Mouse (Mus musculus): Measurements from ENCODE around the gene Impg1. TPM values are rescaled to one million over a fixed set of nuclear protein-coding genes. Genes with fewer than 3 reads are reported as not detected.

Impg1 gene
- polyA plus RNA-seq (2014; fragmentation: Nextera tagmentation; extraction: Ambion mirVana): not detected in 2 replicates

GRCm38 (mm10) chr9:80465381-80465780 lies at the start of gene Impg1:
TSS of gene Impg1 (minus strand) at chr9:80465481.
- Histone ChIP-seq H3K36me3 (ENCODE audit: control insufficient read depth, insufficient read depth, low read length) (no peaks in the 10 kb centered on the region), H3K4me1 (ENCODE audit: control insufficient read depth, insufficient read depth, low read length) (no peaks in the 10 kb centered on the region), H3K4me2 (ENCODE audit: low read depth, low read length) (no peak within 1 kb of the TSS), H3K9ac (replicated peaks; ENCODE audit: low read depth, low read length) (no peak within 1 kb of the TSS), H3K27ac (ENCODE audit: low read depth, low read length) (no peak within 1 kb of the TSS), H3K9me3 (ENCODE audit: control insufficient read depth, low read length) (no peaks in the 10 kb centered on the region), H3K4me3 (ENCODE audit: low read depth, low read length) (no peak within 1 kb of the TSS), H3K27me3 (ENCODE audit: control insufficient read depth, insufficient read depth, low read length) (no peaks in the 10 kb centered on the region)
- ATAC-seq (ENCODE audit: low read depth): no peak
- 48% methylated on average over 6 of the region's 6 CpGs for WGBS

- no peak overlapping the region for H3K4me2 ChIP-seq (ENCODE audit: low read depth, low read length)
- H3K27ac ChIP-seq (ENCODE audit: low read depth, low read length): no peak overlapping the region
- H3K9ac ChIP-seq (replicated peaks; ENCODE audit: low read depth, low read length): no peak overlapping the region
- H3K9me3 ChIP-seq (ENCODE audit: control insufficient read depth, low read length): no peaks in the 10 kb centered on the region
- 92% methylated on average over 7 of the region's 7 CpGs for WGBS
- H3K36me3 ChIP-seq (ENCODE audit: control insufficient read depth, insufficient read depth, low read length): no peaks in the 10 kb centered on the region
- H3K4me3 ChIP-seq (ENCODE audit: low read depth, low read length): no peak overlapping the region
- no peaks in the 10 kb centered on the region for H3K27me3 ChIP-seq (ENCODE audit: control insufficient read depth, insufficient read depth, low read length)
- no peaks in the 10 kb centered on the region for H3K4me1 ChIP-seq (ENCODE audit: control insufficient read depth, insufficient read depth, low read length)
- ATAC-seq (ENCODE audit: low read depth): no peak
These were observed 44.3 kb upstream of the Impg1 start for GRCm38 (mm10) chr9:80509464-80510153.

GRCm38 (mm10) chr9:80504496-80505012 lies 39.3 kb upstream of the Impg1 start:
- Histone ChIP-seq H3K4me2 (ENCODE audit: low read depth, low read length) (no peak overlapping the region), H3K9ac (replicated peaks; ENCODE audit: low read depth, low read length) (no peak overlapping the region), H3K36me3 (ENCODE audit: control insufficient read depth, insufficient read depth, low read length) (no peaks in the 10 kb centered on the region), H3K4me1 (ENCODE audit: control insufficient read depth, insufficient read depth, low read length) (no peaks in the 10 kb centered on the region), H3K4me3 (ENCODE audit: low read depth, low read length) (no peak overlapping the region), H3K27me3 (ENCODE audit: control insufficient read depth, insufficient read depth, low read length) (no peaks in the 10 kb centered on the region), H3K9me3 (ENCODE audit: control insufficient read depth, low read length) (no peaks in the 10 kb centered on the region), H3K27ac (ENCODE audit: low read depth, low read length) (no peak overlapping the region)
- WGBS: 58% methylated on average over 2 of the region's 2 CpGs
- ATAC-seq (ENCODE audit: low read depth): no peak

- no peaks in the 10 kb centered on the region for H3K36me3 ChIP-seq (ENCODE audit: control insufficient read depth, insufficient read depth, low read length)
- no peak overlapping the region for H3K4me2 ChIP-seq (ENCODE audit: low read depth, low read length)
- H3K27me3 ChIP-seq (ENCODE audit: control insufficient read depth, insufficient read depth, low read length): no peaks in the 10 kb centered on the region
- H3K4me3 ChIP-seq (ENCODE audit: low read depth, low read length): no peak overlapping the region
- no peaks in the 10 kb centered on the region for H3K9me3 ChIP-seq (ENCODE audit: control insufficient read depth, low read length)
- no peak overlapping the region for H3K27ac ChIP-seq (ENCODE audit: low read depth, low read length)
- H3K4me1 ChIP-seq (ENCODE audit: control insufficient read depth, insufficient read depth, low read length): no peaks in the 10 kb centered on the region
- no peak for ATAC-seq (ENCODE audit: low read depth)
- 72% methylated on average over 4 of the region's 4 CpGs for WGBS
- no peak overlapping the region for H3K9ac ChIP-seq (replicated peaks; ENCODE audit: low read depth, low read length)
These were observed 26.3 kb upstream of the Impg1 start for GRCm38 (mm10) chr9:80491591-80491990.

- Histone ChIP-seq H3K4me1 (ENCODE audit: control insufficient read depth, insufficient read depth, low read length) (no peaks in the 10 kb centered on the region), H3K4me3 (ENCODE audit: low read depth, low read length) (no peak overlapping the region), H3K27me3 (ENCODE audit: control insufficient read depth, insufficient read depth, low read length) (no peaks in the 10 kb centered on the region), H3K9ac (replicated peaks; ENCODE audit: low read depth, low read length) (no peak overlapping the region), H3K27ac (ENCODE audit: low read depth, low read length) (no peak overlapping the region), H3K36me3 (ENCODE audit: control insufficient read depth, insufficient read depth, low read length) (no peaks in the 10 kb centered on the region), H3K4me2 (ENCODE audit: low read depth, low read length) (no peak overlapping the region), H3K9me3 (ENCODE audit: control insufficient read depth, low read length) (no peaks in the 10 kb centered on the region)
- 78% methylated on average over 4 of the region's 4 CpGs for WGBS
- no peak for ATAC-seq (ENCODE audit: low read depth)
These were observed 4.9 kb downstream of the Impg1 start for GRCm38 (mm10) chr9:80460420-80460819.

- 77% methylated on average over 3 of the region's 3 CpGs for WGBS
- Histone ChIP-seq H3K36me3 (ENCODE audit: control insufficient read depth, insufficient read depth, low read length) (no peaks in the 10 kb centered on the region), H3K27ac (ENCODE audit: low read depth, low read length) (no peak overlapping the region), H3K4me3 (ENCODE audit: low read depth, low read length) (no peak overlapping the region), H3K4me1 (ENCODE audit: control insufficient read depth, insufficient read depth, low read length) (no peaks in the 10 kb centered on the region), H3K27me3 (ENCODE audit: control insufficient read depth, insufficient read depth, low read length) (no peaks in the 10 kb centered on the region), H3K9me3 (ENCODE audit: control insufficient read depth, low read length) (no peaks in the 10 kb centered on the region), H3K4me2 (ENCODE audit: low read depth, low read length) (no peak overlapping the region), H3K9ac (replicated peaks; ENCODE audit: low read depth, low read length) (no peak overlapping the region)
- ATAC-seq (ENCODE audit: low read depth): no peak
These were observed 14.6 kb downstream of the Impg1 start for GRCm38 (mm10) chr9:80450467-80451261.

GRCm38 (mm10) chr9:80441096-80441710 lies 24.1 kb downstream of the Impg1 start:
- Histone ChIP-seq H3K27me3 (ENCODE audit: control insufficient read depth, insufficient read depth, low read length) (no peaks in the 10 kb centered on the region), H3K4me2 (ENCODE audit: low read depth, low read length) (no peak overlapping the region)
- 66% methylated on average over 5 of the region's 5 CpGs for WGBS

GRCm38 (mm10) chr9:80391404-80391803 lies 73.9 kb downstream of the Impg1 start:
- no peaks in the 10 kb centered on the region for H3K4me1 ChIP-seq (ENCODE audit: control insufficient read depth, insufficient read depth, low read length)
- no peak overlapping the region for H3K4me3 ChIP-seq (ENCODE audit: low read depth, low read length)
- no peaks in the 10 kb centered on the region for H3K36me3 ChIP-seq (ENCODE audit: control insufficient read depth, insufficient read depth, low read length)
- WGBS: 45% methylated on average over 3 of the region's 3 CpGs
- H3K27me3 ChIP-seq (ENCODE audit: control insufficient read depth, insufficient read depth, low read length): no peaks in the 10 kb centered on the region
- no peak overlapping the region for H3K9ac ChIP-seq (replicated peaks; ENCODE audit: low read depth, low read length)
- ATAC-seq (ENCODE audit: low read depth): peak; percentile 65; the same call in 1 of the 2 replicates
- no peaks in the 10 kb centered on the region for H3K9me3 ChIP-seq (ENCODE audit: control insufficient read depth, low read length)
- no peak overlapping the region for H3K4me2 ChIP-seq (ENCODE audit: low read depth, low read length)
- no peak overlapping the region for H3K27ac ChIP-seq (ENCODE audit: low read depth, low read length)

More at GRCm38 (mm10) chr9:80441096-80441710, 24.1 kb downstream of the Impg1 start:
- no peaks in the 10 kb centered on the region for H3K36me3 ChIP-seq (ENCODE audit: control insufficient read depth, insufficient read depth, low read length)
- no peaks in the 10 kb centered on the region for H3K4me1 ChIP-seq (ENCODE audit: control insufficient read depth, insufficient read depth, low read length)
- no peak overlapping the region for H3K9ac ChIP-seq (replicated peaks; ENCODE audit: low read depth, low read length)
- no peak overlapping the region for H3K27ac ChIP-seq (ENCODE audit: low read depth, low read length)
- H3K4me3 ChIP-seq (ENCODE audit: low read depth, low read length): no peak overlapping the region
- ATAC-seq (ENCODE audit: low read depth): peak; percentile 54; the same call in 1 of the 2 replicates
- H3K9me3 ChIP-seq (ENCODE audit: control insufficient read depth, low read length): no peaks in the 10 kb centered on the region

All from neural tube, embryonic 14.5 days (tissue).